Mouse (Mus musculus) megakaryocyte, embryonic 14.5 days (primary cell): Measurements from ENCODE around the gene A1cf.

Source experiments
- FLI1 ChIP-seq: IDR thresholded peaks from 2 replicates; pipeline ENCODE4 v1.6.1; 2012; ENCODE audit warnings: low read length, inconsistent platforms, mixed read lengths
- GATA1 ChIP-seq: IDR thresholded peaks from 3 replicates; pipeline ENCODE4 v1.6.1; 2012; ENCODE audit warnings: mixed read lengths, low read length, inconsistent platforms, borderline replicate concordance

GRCm38 (mm10) chr19:31865451-31865850 lies 3.1 kb upstream of the A1cf start:
- TF ChIP-seq FLI1 = no peak
- no peak for TF ChIP-seq GATA1
